Mouse (Mus musculus) layer of hippocampus, postnatal 14 days (tissue): ENCODE results near the gene Ndufaf2. TPM values are rescaled to one million over a fixed set of nuclear protein-coding genes. Genes with fewer than 3 reads are reported as not detected.

ENCODE experiments used
- DNase-seq, 2 experiments: peaks; one replicate each; pipeline ENCODE4 v3.0.0; 2021 to 2022; ENCODE audit warnings: low spot score in 2 of 2, mixed read lengths in 1 of 2
- long read RNA-seq, 2 experiments: library from polyadenylated mRNA; stranded (forward); transcript quantifications; one replicate each; pipeline ENCODE4 v2.0.0; 2021
- total RNA-seq, 2 experiments: library from RNA; stranded (reverse); gene quantifications; 2 replicates each; pipeline ENCODE4 v1.2.3; 2021

Ndufaf2 gene
- total RNA-seq: 10 to 100 TPM; 24.2 to 24.5 TPM
- long read RNA-seq, experiment 1, partial matches to known transcripts: 0 of 10 reads
- long read RNA-seq, experiment 1, other reads (novel, unspliced or antisense): 7 of 10 reads
- long read RNA-seq, experiment 2, transcript Ndufaf2-201 (4 exons, 678 nt): major isoform, 16 of 29 reads
- long read RNA-seq, experiment 2, partial matches to known transcripts: 1 of 29 reads
- long read RNA-seq, experiment 2, other reads (novel, unspliced or antisense): 11 of 29 reads

DNA sequence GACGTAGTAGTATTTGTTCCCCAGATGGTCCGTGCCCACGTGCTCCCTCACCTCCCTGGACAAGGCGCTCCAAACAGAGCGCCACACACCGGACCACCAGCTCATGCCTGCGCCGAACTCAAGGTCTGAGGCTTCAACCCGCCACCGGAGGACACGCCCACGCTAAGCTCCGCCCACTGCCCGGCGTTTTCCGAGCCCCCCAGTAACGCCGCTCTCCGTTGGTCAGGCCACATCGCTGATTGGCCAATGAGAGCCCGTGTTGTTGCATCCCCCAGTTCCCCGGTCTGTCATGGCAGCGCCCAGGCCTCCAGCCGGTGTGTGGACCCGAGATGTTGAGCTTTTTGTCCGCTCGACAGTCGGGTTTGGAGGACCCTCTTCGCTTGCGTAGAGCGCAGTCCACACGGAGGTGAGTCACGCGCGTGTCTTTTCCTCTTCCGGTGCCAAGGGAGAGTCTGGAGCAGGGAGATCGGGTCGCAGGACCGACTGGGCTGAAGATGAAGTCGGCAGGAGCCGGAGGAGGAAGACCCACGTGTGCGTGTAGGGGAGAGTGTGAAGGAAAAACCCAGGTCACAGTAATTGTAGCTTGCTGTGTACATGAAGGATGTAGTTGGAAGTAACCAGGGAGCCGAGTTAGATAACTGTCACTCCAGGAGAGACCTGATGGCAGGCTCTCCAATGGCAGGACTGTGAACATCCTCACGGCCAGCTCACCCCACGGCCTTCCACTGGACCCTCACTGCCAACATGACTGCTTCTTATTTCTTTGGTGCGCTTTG is at the start of gene Ndufaf2, which contains the start of gene Ercc8:
TSS of gene Ndufaf2 (minus strand) at position 159 of the 776 bp plus-strand sequence.
TSS of gene Ercc8 (plus strand) at position 267 of the 776 bp plus-strand sequence.
- DNase-seq: peak; percentile 96 to 97

DNA sequence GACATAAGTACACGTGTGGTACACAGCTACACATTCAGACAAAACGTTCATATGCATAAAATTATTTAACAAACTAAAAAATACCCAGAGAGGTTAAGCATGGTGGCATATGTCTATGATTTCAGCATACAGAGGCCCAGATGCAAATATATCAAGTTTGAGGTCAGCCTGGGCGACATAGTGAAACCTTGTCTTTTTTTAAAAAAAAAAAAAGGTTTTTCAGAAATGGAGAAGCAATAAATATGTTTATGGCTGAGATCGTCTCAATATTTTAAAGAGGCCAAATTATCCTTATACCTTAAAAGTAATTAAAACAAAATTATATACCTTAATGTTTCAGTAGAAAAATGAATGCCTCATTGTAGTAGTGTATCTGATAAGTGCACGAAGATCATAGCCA is 49.7 kb upstream of the Ndufaf2 start:
- DNase-seq: no peak

DNA sequence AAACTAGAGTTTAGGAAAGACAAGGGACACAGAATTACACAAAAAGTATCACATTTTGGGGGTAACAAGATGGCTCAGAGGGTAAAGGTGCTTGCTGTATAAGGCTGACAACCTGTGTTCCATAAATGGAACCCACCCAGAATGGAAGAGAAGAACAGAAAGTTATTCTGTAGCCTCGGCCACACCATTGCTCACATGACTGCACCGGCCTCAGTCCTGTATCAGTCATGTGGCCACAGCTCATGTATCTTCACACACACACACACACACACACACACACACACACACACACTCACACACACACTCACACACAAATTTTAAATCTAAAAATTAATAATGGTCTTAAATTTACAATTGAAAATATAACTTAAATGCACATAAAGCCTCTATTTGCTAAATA is 49.0 kb upstream of the Ndufaf2 start:
- no peak for DNase-seq

DNA sequence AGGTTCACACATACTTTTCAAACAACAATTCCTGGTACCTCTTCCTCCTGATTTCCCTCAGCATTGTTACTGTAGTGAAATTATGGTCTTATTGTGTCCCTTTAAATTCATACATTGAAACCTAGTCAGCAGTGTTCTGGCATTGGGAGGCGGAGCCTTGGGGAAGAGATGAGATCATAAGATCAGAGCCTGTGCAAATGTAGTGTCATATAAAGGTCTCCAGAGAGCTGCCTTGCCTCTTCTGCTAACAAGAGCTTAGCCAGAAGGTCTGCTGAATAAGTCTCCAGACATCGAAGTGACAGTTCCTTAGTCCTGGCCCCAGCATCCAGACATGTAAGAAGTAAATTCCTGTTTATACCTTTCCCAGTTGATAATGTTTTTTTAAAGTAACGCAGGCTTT is 46.4 kb upstream of the Ndufaf2 start:
- no peak for DNase-seq

DNA sequence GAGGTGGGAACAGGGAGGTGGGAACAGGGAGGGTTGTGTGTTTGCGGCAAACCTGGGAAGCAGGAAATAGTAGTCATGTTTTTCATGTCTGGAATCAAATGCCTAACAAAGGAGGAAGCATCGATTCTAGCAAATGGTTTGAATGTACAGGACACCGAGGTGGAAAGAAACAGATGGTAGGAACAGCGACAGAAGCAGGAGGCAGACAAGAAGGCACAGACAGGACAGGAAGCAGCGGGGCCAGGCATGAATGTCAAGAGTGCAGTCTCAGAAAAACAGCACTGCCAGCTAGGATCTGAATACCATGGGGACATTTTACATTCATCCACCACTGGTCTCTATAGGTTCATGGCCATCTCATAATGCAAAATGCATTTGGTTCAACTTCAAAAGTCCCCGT is 37.1 kb upstream of the Ndufaf2 start:
- no peak for DNase-seq

DNA sequence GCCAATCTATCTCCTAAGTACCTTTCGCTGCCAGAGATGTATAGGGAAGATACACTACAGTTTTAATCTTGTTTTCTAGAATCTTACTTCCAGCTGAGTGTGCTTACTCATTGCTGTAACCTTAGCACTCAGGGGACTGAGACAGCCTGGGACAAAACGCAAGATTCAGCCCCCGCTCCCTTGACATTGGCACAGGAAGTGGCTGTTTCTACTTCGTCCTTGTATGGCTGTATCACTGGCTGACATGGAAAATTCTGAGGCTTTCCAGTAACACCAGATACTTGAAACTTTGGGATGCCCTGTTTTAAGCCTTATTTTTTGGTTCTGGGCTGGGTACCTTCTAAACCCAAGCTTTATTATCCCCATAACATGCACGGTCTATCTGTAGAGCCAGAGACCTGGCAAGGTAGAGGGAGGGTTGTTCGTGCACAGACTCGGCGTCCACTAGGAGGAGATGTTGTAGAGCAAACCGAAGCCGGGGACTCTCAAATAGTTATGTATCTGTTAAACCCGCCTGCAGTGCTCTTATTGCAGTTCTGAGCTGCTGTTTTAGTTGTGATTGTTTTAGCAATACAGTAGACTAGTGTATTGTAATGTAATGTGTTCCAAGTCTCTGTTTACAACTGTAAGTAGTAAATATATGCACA is 32.8 kb upstream of the Ndufaf2 start:
- DNase-seq: peak; percentile 41 to 68

DNA sequence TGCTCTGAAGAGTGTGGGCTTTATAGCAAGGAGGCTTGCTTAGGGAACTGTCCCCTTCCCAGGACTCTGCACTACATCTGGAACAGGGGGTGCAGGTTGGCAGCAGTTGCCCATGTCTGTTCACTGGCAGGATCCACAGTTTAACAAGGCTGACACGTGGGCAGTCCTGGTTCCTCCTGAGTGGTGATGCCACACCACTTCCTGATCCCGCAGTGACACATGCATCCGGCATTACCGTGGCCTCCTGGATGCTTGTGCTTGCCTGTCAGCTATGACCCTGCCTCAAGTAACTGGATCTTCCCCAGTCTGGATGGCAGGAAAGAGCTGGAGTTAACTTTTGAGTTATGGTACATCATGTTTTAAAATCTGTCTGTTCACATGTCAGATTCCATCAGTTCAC is 29.6 kb upstream of the Ndufaf2 start:
- no peak for DNase-seq

DNA sequence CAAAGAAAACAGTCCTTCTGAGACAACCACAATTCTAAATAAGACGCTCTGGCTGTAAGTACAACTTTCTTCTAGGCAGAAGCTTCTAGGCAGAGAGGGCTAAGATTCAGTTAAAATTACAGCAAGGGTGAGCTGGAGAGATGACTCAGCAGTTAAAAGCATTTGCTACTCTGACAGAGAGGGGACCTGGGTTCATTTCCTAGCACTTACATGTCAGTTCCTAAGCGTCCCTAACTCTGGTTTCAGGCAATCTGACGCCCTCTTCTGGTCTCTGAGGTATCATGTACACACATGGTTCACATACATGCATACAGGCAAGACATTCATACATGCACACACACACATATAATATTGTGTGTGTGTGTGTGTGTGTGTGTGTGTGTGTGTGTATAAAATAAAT is 27.1 kb upstream of the Ndufaf2 start:
- DNase-seq: no peak

DNA sequence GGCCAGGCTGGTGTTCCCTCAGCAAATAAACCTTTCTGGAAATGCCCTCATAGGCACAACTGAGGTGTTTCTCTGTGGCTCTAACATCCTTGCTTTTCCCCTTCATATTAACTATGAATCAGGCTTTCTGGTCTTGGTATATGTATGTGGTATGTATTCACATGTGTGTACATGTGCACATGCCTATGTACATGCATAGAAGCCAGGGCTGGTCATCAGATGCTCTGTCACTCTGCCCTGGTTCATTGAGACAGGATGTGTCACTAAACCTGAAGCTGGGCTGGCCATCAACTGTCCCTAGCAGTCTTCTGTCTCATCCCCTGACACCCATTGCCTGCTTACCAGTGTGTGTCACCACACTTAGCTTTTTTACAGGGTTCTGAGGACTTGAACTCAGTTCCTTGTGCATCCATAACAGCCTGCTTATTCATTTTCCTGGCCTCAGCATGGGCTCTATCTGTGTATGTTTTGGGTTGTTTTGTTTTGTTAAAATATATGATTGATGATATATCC is 26.4 kb upstream of the Ndufaf2 start:
- DNase-seq: no peak

DNA sequence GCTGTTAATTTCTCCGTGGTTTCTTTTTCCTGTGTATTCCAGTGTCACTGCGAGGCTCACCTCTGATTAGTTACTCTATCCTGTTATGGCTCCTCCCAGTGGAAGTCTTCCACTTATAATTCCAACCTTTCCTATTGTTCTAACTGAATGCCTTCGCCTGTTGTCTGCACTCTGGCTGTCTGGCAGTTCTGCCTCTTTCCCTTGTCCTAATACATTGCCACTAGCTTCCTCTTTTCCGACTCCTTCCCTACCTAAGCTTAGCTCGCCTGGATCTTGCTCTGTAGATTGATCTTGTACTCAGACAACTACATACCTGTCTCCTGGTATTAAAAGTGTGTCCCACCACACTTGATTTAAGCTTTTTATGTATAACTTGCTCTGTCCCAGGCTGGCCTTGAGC is 22.4 kb upstream of the Ndufaf2 start:
- DNase-seq: no peak

DNA sequence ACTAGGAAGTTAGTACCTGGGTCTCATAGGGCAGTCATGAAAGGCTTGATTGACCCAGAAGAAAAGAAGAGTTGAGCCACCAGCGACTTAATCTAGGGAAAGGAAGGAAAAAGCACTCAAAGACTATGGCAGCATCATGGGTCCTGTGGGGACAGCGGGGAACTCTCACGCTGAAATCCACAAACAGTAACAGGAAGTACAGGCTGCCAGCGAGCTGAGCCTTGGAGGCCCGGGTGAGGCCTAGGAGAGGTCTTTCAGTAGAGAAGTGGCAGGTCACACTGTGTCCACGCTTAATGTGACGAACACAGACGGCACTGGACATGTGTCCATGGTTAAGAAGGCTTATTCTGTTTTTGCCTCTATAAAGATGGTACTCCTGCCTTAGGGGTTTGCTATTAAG is 21.2 kb upstream of the Ndufaf2 start:
- DNase-seq: no peak

DNA sequence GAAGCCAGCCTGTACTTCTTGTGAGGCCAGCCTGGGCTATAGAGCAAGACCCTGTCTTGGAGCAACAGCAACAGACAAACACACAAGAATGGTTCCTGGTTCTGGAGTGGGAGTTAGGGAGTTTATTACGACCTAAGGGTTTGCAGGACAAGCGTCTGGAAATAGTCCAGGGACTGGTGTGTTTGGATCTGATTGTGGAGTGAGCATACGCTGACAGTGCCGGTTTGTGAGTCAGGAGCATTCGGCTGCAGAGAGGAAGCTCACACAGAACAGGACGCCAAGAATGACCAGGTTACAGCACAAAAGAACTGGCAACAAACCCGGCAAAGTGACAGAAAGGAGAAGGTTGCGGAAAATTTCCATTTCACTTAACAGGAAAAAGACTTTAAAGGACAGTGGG is 12.1 kb upstream of the Ndufaf2 start:
- DNase-seq: no peak

DNA sequence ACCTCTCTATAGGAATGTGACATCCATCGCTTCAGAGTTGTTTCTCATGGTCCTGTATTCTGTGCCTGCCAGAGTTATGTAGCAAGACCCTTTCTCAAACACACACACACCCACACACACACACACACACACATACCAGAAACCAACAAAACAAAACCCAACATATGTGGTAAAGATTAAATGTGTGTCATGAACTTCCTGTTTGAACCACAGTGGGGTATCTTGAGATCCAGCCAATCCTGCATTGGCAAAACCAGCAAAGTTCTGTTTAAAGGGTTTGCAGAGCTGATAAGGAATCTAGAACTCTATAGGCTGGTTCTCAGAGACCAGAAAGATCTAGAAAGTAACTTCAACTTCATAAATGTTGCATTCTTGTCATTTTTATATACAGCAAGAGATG is 11.6 kb upstream of the Ndufaf2 start:
- DNase-seq: no peak

DNA sequence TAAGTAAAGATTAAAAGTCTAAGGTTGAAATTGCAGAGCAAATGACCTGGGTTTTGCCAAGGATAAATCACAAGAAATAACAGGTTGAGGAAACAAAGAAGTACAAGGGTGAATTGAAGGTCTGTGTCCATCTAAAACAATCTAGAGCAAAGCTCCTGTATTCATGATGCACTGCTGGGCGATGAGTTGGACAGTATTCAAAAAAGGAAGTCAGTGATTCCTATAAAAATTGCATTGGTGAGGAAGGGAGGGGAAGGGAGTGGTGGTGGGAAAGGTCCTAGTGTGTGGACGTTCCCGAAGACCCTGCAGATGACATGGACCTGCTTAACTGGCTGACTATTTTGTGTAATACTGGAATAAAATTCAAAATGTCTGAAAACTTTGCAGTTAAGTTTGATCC is 6.2 kb upstream of the Ndufaf2 start:
- DNase-seq: no peak

DNA sequence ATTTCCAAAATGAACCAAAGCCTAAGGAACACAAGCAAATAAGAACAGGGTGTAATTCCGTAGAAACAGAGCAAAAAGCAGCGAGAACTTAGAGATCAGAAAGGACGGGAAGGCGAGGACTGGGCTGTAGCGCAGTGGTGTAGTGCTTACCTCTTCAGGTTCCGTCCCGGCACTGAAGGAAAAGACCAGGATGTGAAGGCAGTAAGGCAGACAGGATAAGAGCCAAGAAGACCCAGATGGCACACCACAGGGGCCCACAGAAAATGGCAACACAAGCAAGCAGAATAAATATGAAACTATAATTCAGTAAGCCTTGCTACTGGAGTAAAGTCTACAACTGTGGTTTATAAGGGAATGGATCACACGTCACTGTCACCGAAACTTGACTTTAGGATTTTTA is 5.5 kb upstream of the Ndufaf2 start:
- DNase-seq: no peak

DNA sequence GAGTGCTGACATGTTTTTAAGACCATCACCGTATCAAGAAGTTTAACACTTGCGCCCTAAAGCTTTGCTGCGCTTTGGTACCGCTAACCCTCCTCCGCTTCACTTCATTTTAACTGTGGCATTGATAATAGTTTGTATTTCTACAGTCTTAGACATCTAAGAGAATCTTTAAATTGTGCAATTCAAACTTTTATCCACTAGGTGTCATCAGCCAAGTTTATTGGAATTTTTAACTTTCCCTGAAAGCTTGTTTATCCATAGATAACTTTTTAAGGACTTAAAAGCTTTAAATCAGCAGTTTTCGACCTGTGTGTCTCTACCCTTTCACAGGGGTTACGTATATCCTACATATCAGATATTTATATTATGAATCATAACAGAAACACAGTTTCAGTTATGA is 1.5 kb upstream of the Ndufaf2 start:
- DNase-seq: peak in 1 of 2 experiments; percentile 46

DNA sequence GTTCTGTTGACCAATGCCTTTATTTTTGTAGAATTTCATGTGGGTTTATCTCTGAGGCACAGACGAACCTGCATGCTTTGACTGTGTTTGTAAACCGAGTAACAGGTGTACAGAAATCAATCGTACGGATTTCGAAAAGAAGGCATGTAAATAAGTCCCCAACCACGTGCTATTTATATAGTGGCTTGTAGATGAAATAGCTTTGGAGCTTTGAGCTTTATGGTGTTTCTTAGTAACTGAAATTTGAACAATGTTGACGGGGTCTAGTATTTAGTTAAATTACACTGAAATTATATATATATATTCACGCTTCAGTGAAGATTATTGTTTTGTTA is 785 bp upstream of the Ndufaf2 start:
- DNase-seq: no peak

DNA sequence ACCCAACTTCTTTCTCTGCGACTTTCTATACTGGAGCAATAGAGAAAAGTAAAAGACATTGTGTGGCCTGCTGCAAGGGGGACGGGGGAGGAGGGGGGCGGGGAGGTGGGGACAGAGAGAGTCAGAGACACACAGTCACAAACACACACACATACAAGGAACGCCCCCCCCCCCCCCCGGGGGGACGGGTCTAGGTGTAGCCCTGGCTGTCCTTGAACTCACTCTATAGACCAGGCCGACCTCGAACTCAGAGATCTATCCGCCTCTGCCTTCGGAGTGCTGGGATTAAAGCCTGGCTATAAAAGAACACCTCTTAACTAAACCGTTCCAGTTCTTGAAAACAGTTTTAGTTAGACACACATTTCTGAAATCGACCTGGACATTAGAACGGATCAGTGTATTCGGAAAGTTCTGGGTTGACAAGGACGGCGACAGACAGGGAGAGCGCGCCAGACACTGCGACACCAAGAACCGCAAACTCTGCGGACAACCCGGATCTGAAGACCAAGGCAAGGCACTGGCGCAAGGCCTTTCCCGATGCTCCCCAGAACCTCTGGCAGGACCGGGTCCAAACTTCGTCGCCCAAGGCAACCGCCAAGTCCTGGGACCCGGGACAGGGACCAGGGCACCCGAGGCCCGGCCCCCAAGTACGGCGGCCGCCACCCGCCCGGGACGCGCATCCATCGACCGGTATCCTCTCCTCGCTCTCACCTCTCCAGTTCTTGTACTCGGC is 525 bp downstream of the Ndufaf2 start:
- no peak for DNase-seq

DNA sequence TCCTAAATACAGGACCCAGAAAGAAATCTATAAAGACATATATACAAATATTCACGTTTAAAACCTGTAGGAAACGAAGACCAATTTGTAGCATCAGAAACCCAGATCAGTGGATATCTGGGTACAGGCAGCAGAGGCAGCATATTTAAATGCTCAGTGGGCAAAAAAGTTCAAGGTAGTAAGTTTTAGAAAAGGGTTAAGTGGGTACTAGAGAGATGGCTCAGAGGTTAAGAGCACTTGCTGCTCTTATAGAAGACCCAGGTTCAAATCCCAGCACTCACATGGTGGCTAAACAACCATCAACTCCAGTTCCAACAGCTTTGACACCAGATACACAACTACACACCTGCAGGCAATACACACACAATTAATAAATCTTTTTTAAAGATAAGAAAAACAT is 1.3 kb downstream of the Ndufaf2 start:
- no peak for DNase-seq

DNA sequence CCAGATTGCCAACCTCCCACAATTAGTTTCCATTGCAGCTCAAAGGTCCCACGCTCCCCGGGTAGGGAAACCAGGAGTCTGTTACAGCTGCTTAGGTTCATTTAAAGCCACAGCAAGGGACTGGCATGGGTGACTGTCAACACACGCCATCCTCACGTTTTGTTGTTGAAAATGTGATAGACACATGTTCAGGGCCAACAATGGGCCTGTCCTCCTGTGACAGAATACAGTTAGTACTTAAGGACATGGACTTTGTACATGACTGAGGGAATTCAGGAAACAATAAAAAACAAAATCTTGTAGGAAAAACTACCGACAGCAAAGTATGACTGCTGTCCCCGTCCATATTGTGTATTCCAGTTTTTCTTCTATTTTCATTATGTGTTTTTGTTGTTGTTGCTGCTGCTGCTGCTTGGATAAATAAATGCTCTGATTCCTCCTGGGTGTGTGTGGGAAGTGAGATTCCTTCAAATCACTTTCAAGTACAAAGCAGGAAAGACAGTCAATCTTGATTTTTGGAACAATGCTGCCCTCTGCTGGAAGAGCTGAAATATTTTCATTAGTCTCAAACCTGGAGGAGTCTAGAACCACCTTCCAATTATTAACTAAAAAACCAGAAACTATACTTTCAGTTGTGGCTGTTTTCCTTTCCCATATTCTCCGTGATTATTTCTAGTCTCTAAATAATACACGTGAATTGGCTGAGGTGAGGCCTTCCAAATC is 5.6 kb downstream of the Ndufaf2 start:
- DNase-seq: peak in 1 of 2 experiments; percentile 68

DNA sequence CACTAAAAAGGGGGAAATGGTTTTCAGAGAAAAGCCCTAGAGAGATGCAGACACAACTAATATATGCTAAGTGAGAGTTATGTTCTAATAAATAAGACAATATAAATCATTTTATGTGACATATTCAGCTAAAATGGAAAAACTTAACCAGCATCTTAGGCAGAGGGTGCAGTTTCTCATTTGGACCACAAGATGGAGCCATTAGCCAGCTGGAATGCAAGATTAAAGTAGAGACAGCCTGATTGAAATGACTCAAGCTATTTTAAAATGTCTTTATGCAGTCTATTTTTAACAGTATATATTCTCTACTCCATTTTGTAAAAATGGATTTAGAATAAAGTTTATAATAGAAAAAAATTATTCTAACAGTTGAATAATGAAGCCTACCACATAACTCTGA is 6.6 kb downstream of the Ndufaf2 start:
- peak in 1 of 2 experiments; percentile 41 for DNase-seq
